Mouse (Mus musculus) heart, embryonic 10.5 days (tissue): ENCODE measurements at regions not wholly inside any gene's neighbourhood (a gene's known extent, or its start where the extent isn't known, plus 50 kb on each side); places are given as distances from the start of the nearest gene placed in this dataset.

Experiments
- DNase-seq: peaks from one replicate; pipeline ENCODE4 v3.0.0-alpha.2; 2017; ENCODE audit warnings: low spot score
- H3K27ac ChIP-seq: fragments of 300-500 bp; sonication (generic); 2 replicates; pipeline ENCODE4 v1.5.1; 2016; ENCODE audit warnings: mild to moderate bottlenecking
- H3K27me3 ChIP-seq: fragments of 300-500 bp; sonication (generic); 2 replicates; pipeline ENCODE4 v1.6.1; 2016; ENCODE audit warnings: mild to moderate bottlenecking; ENCODE audit not compliant: poor library complexity, insufficient read depth, severe bottlenecking
- H3K36me3 ChIP-seq: fragments of 300-500 bp; sonication (generic); 2 replicates; pipeline ENCODE4 v1.6.1; 2016; ENCODE audit warnings: mild to moderate bottlenecking, moderate library complexity
- H3K4me1 ChIP-seq: fragments of 300-500 bp; sonication (generic); 2 replicates; pipeline ENCODE4 v1.6.1; 2016; ENCODE audit warnings: mild to moderate bottlenecking
- H3K4me3 ChIP-seq: fragments of 300-500 bp; sonication (generic); 2 replicates; pipeline ENCODE4 v1.5.1; 2016; ENCODE audit warnings: mild to moderate bottlenecking, moderate library complexity
- H3K9me3 ChIP-seq: fragments of 300-500 bp; sonication (generic); 2 replicates; pipeline ENCODE4 v1.6.1; 2016; ENCODE audit warnings: mild to moderate bottlenecking, moderate library complexity
- WGBS: fragments of 180-500 bp; shearing (Covaris S2); methylation state at CpG from one replicate; pipeline ENCODE4 v1.1.7; 2016; 5-methylcytosine and 5-hydroxymethylcytosine counted together

GRCm38 (mm10) chr5:45101777-45102176, 302.3 kb upstream of the Ldb2 start:
- Histone ChIP-seq H3K4me1 (no peaks in the 10 kb centered on the region), H3K27ac (no peak overlapping the region), H3K36me3 (no peaks in the 10 kb centered on the region), H3K27me3 (no peaks in the 10 kb centered on the region), H3K9me3 (no peaks in the 10 kb centered on the region), H3K4me3 (no peak overlapping the region)
- 73% methylated on average over 4 of the region's 4 CpGs for WGBS
- DNase-seq = no peak

GRCm38 (mm10) chr5:45099082-45099481, 299.6 kb upstream of the Ldb2 start:
- Histone ChIP-seq H3K36me3 (no peaks in the 10 kb centered on the region), H3K27me3 (no peaks in the 10 kb centered on the region), H3K4me3 (no peak overlapping the region), H3K4me1 (no peaks in the 10 kb centered on the region), H3K9me3 (no peaks in the 10 kb centered on the region), H3K27ac (no peak overlapping the region)
- WGBS = 89% methylated on average over 2 of the region's 2 CpGs
- DNase-seq = no peak

GRCm38 (mm10) chr5:45097941-45098340, 298.5 kb upstream of the Ldb2 start:
- Histone ChIP-seq H3K36me3 (no peaks in the 10 kb centered on the region), H3K27ac (no peak overlapping the region), H3K4me1 (no peaks in the 10 kb centered on the region), H3K4me3 (no peak overlapping the region), H3K9me3 (no peaks in the 10 kb centered on the region), H3K27me3 (no peaks in the 10 kb centered on the region)
- no peak for DNase-seq
- 58% methylated on average over 1 of the region's 1 CpGs for WGBS

GRCm38 (mm10) chr5:45084741-45085140, 285.3 kb upstream of the Ldb2 start:
- no peak overlapping the region for H3K27ac ChIP-seq
- no peaks in the 10 kb centered on the region for H3K27me3 ChIP-seq
- 85% methylated on average over 1 of the region's 1 CpGs for WGBS
- DNase-seq = no peak
- no peaks in the 10 kb centered on the region for H3K9me3 ChIP-seq
- no peak overlapping the region for H3K4me3 ChIP-seq
- H3K4me1 ChIP-seq = no peaks in the 10 kb centered on the region
- no peaks in the 10 kb centered on the region for H3K36me3 ChIP-seq

- Histone ChIP-seq H3K27ac (no peak overlapping the region), H3K4me3 (no peak overlapping the region), H3K27me3 (no peaks in the 10 kb centered on the region), H3K4me1 (no peaks in the 10 kb centered on the region), H3K36me3 (no peaks in the 10 kb centered on the region), H3K9me3 (no peaks in the 10 kb centered on the region)
- no peak for DNase-seq
Observed at GRCm38 (mm10) chr5:45082601-45083000, 283.1 kb upstream of the Ldb2 start.

- Histone ChIP-seq H3K36me3 (no peaks in the 10 kb centered on the region), H3K27ac (no peak overlapping the region), H3K4me3 (no peak overlapping the region), H3K4me1 (no peaks in the 10 kb centered on the region), H3K27me3 (no peaks in the 10 kb centered on the region), H3K9me3 (no peaks in the 10 kb centered on the region)
- DNase-seq = no peak
- WGBS = 85% methylated on average over 4 of the region's 4 CpGs
Observed at GRCm38 (mm10) chr5:45076347-45076890, 276.9 kb upstream of the Ldb2 start.

- no peak overlapping the region for H3K4me3 ChIP-seq
- H3K36me3 ChIP-seq = no peaks in the 10 kb centered on the region
- no peaks in the 10 kb centered on the region for H3K27me3 ChIP-seq
- no peak overlapping the region for H3K27ac ChIP-seq
- H3K9me3 ChIP-seq = no peaks in the 10 kb centered on the region
- no peak for DNase-seq
- no peaks in the 10 kb centered on the region for H3K4me1 ChIP-seq
Observed at GRCm38 (mm10) chr5:45075195-45075594, 275.7 kb upstream of the Ldb2 start.

- H3K4me3 ChIP-seq = no peak overlapping the region
- WGBS = 70% methylated on average over 1 of the region's 1 CpGs
- DNase-seq = no peak
- H3K36me3 ChIP-seq = no peaks in the 10 kb centered on the region
- H3K4me1 ChIP-seq = no peaks in the 10 kb centered on the region
- H3K27ac ChIP-seq = no peak overlapping the region
- H3K27me3 ChIP-seq = no peaks in the 10 kb centered on the region
- no peaks in the 10 kb centered on the region for H3K9me3 ChIP-seq
Observed at GRCm38 (mm10) chr5:45072529-45072928, 273.0 kb upstream of the Ldb2 start.

- Histone ChIP-seq H3K4me3 (no peak overlapping the region), H3K27me3 (no peaks in the 10 kb centered on the region), H3K27ac (no peak overlapping the region), H3K36me3 (no peaks in the 10 kb centered on the region), H3K9me3 (no peaks in the 10 kb centered on the region), H3K4me1 (no peaks in the 10 kb centered on the region)
- DNase-seq = no peak
- WGBS = 85% methylated on average over 8 of the region's 8 CpGs
Observed at GRCm38 (mm10) chr5:45065917-45066699, 266.6 kb upstream of the Ldb2 start.

GRCm38 (mm10) chr5:45062567-45062966, 263.1 kb upstream of the Ldb2 start:
- H3K36me3 ChIP-seq = no peaks in the 10 kb centered on the region
- H3K9me3 ChIP-seq = no peaks in the 10 kb centered on the region
- no peaks in the 10 kb centered on the region for H3K4me1 ChIP-seq
- no peak overlapping the region for H3K4me3 ChIP-seq
- H3K27me3 ChIP-seq = no peaks in the 10 kb centered on the region
- WGBS = 45% methylated on average over 2 of the region's 2 CpGs
- no peak for DNase-seq
- no peak overlapping the region for H3K27ac ChIP-seq

GRCm38 (mm10) chr5:45055276-45055959, 255.9 kb upstream of the Ldb2 start:
- H3K36me3 ChIP-seq = no peaks in the 10 kb centered on the region
- no peaks in the 10 kb centered on the region for H3K27me3 ChIP-seq
- no peaks in the 10 kb centered on the region for H3K4me1 ChIP-seq
- no peak for DNase-seq
- no peak overlapping the region for H3K4me3 ChIP-seq
- no peak overlapping the region for H3K27ac ChIP-seq
- H3K9me3 ChIP-seq = no peaks in the 10 kb centered on the region
- WGBS = 75% methylated on average over 4 of the region's 4 CpGs

- H3K4me3 ChIP-seq = no peak overlapping the region
- no peaks in the 10 kb centered on the region for H3K9me3 ChIP-seq
- DNase-seq = no peak
- H3K27me3 ChIP-seq = no peaks in the 10 kb centered on the region
- no peaks in the 10 kb centered on the region for H3K36me3 ChIP-seq
- H3K4me1 ChIP-seq = no peaks in the 10 kb centered on the region
- H3K27ac ChIP-seq = no peak overlapping the region
Observed at GRCm38 (mm10) chr5:45049410-45049809, 249.9 kb upstream of the Ldb2 start.

- Histone ChIP-seq H3K9me3 (no peaks in the 10 kb centered on the region), H3K27ac (no peak overlapping the region), H3K27me3 (no peaks in the 10 kb centered on the region), H3K36me3 (no peaks in the 10 kb centered on the region), H3K4me3 (no peak overlapping the region), H3K4me1 (no peaks in the 10 kb centered on the region)
- no peak for DNase-seq
- 70% methylated on average over 2 of the region's 2 CpGs for WGBS
Observed at GRCm38 (mm10) chr5:45042914-45043313, 243.4 kb upstream of the Ldb2 start.
